Mouse (Mus musculus) lung, embryonic 14.5 days (tissue): ENCODE measurements at regions not wholly inside any gene's neighbourhood (a gene's known extent, or its start where the extent isn't known, plus 50 kb on each side); places are given as distances from the start of the nearest gene placed in this dataset. TPM values are rescaled to one million over a fixed set of nuclear protein-coding genes. Genes with fewer than 3 reads are reported as not detected.

ENCODE experiments used
- ATAC-seq: fragments of 200-750 bp; cut with Nextera tagmentation; 2 replicates; pipeline ENCODE4 v1.8.0; 2017; ENCODE audit warnings: mild to moderate bottlenecking, moderate TSS enrichment, moderate library complexity; ENCODE audit not compliant: insufficient read depth
- DNase-seq: peaks from one replicate; pipeline ENCODE4 v3.0.0-alpha.2; 2015
- H3K27ac ChIP-seq: fragments of 300-500 bp; sonication (generic); 2 replicates; pipeline ENCODE4 v1.5.1; 2014; ENCODE audit warnings: low read depth, mild to moderate bottlenecking, moderate library complexity
- H3K27me3 ChIP-seq: fragments of 300-500 bp; sonication (generic); 2 replicates; pipeline ENCODE4 v1.6.1; 2014; ENCODE audit warnings: low read length, control low read depth; ENCODE audit not compliant: insufficient read depth
- H3K36me3 ChIP-seq: fragments of 300-500 bp; sonication (generic); 2 replicates; pipeline ENCODE4 v1.6.1; 2014; ENCODE audit warnings: control low read depth; ENCODE audit not compliant: insufficient read depth
- H3K4me1 ChIP-seq: fragments of 300-500 bp; sonication (generic); 2 replicates; pipeline ENCODE4 v1.6.1; 2014; ENCODE audit warnings: antibody characterized with exemption, control low read depth; ENCODE audit not compliant: insufficient read depth
- H3K4me2 ChIP-seq: fragments of 300-500 bp; sonication (generic); 2 replicates; pipeline ENCODE4 v1.6.1; 2014; ENCODE audit warnings: mild to moderate bottlenecking
- H3K4me3 ChIP-seq: fragments of 300-500 bp; sonication (generic); 2 replicates; pipeline ENCODE4 v1.5.1; 2014; ENCODE audit warnings: low read depth, low read length
- H3K9ac ChIP-seq: fragments of 300-500 bp; sonication (generic); 2 replicates; pipeline ENCODE4 v1.6.1; 2014
- H3K9me3 ChIP-seq: fragments of 300-500 bp; sonication (generic); 2 replicates; pipeline ENCODE4 v1.6.1; 2016; ENCODE audit warnings: low read depth, low read length, control low read depth
- CTCF ChIP-seq: IDR thresholded peaks from 2 replicates; pipeline ENCODE4 v1.5.1; 2016; ENCODE audit warnings: antibody characterized with exemption, low read depth
- WGBS: fragments of 180-500 bp; shearing (Covaris S2); extraction: QIAGEN DNeasy Blood & Tissue Kit; methylation state at CpG from one replicate; pipeline ENCODE4 v1.1.7; 2014; 5-methylcytosine and 5-hydroxymethylcytosine counted together
- microRNA counts: library from miRNA; unstranded; fragments of <30 nt; microRNA quantifications from one replicate; lab custom pipeline; 2016
- microRNA-seq: library from miRNA; unstranded; fragments of <30 nt; microRNA quantifications from one replicate; pipeline ENCODE4, GENCODE M21; 2016; ENCODE audit warnings: borderline number of aligned reads

- Histone ChIP-seq H3K27ac (no peak overlapping the region), H3K4me2 (no peak overlapping the region), H3K4me3 (no peak overlapping the region), H3K36me3 (no peaks in the 10 kb centered on the region), H3K27me3 (no peaks in the 10 kb centered on the region), H3K9ac (no peak overlapping the region), H3K9me3 (no peaks in the 10 kb centered on the region), H3K4me1 (no peaks in the 10 kb centered on the region)
- ATAC-seq (no peak), DNase-seq (peak; percentile 20)
- WGBS: 67% methylated on average over 13 of the region's 13 CpGs
- no peak for TF ChIP-seq CTCF
Measured at GRCm38 (mm10) chr10:60891476-60892170, 60.2 kb upstream of the Unc5b start.

GRCm38 (mm10) chr10:60889792-60890191 lies 58.4 kb upstream of the Unc5b start:
- Histone ChIP-seq H3K9me3 (no peaks in the 10 kb centered on the region), H3K27ac (no peak overlapping the region), H3K36me3 (no peaks in the 10 kb centered on the region), H3K27me3 (no peaks in the 10 kb centered on the region), H3K4me2 (no peak overlapping the region), H3K4me3 (no peak overlapping the region), H3K9ac (no peak overlapping the region), H3K4me1 (no peaks in the 10 kb centered on the region)
- ATAC-seq: no peak
- WGBS: 73% methylated on average over 13 of the region's 13 CpGs
- DNase-seq: no peak
- TF ChIP-seq CTCF: no peak

GRCm38 (mm10) chr10:60888541-60888940 lies 57.2 kb upstream of the Unc5b start:
- Histone ChIP-seq H3K4me1 (no peaks in the 10 kb centered on the region), H3K36me3 (no peaks in the 10 kb centered on the region), H3K9me3 (no peaks in the 10 kb centered on the region), H3K27me3 (no peaks in the 10 kb centered on the region), H3K27ac (no peak overlapping the region), H3K4me2 (no peak overlapping the region), H3K4me3 (no peak overlapping the region), H3K9ac (no peak overlapping the region)
- 30% methylated on average over 7 of the region's 7 CpGs for WGBS
- no peak for TF ChIP-seq CTCF
- DNase-seq: peak; percentile 37
- ATAC-seq: 0 out of 2 replicates have a peak, but pooled peaks have one; percentile 21

- no peaks in the 10 kb centered on the region for H3K9me3 ChIP-seq
- 18% methylated on average over 25 of the region's 25 CpGs for WGBS
- H3K27me3 ChIP-seq: no peaks in the 10 kb centered on the region
- no peak overlapping the region for H3K4me3 ChIP-seq
- H3K4me2 ChIP-seq: peak overlapping the region; percentile 35; the same call in 1 of the 2 replicates
- no peaks in the 10 kb centered on the region for H3K36me3 ChIP-seq
- H3K9ac ChIP-seq: no peak overlapping the region
- peak; percentile 73 for ATAC-seq
- DNase-seq: peak; percentile 44
- H3K27ac ChIP-seq: no peak overlapping the region
- TF ChIP-seq CTCF: no peak
- H3K4me1 ChIP-seq: no peaks in the 10 kb centered on the region
Measured at GRCm38 (mm10) chr10:60885348-60886275, 54.2 kb upstream of the Unc5b start.

- no peak overlapping the region for H3K4me2 ChIP-seq
- H3K9me3 ChIP-seq: no peaks in the 10 kb centered on the region
- H3K36me3 ChIP-seq: no peaks in the 10 kb centered on the region
- ATAC-seq (no peak), DNase-seq (no peak)
- no peak overlapping the region for H3K27ac ChIP-seq
- H3K9ac ChIP-seq: no peak overlapping the region
- no peaks in the 10 kb centered on the region for H3K27me3 ChIP-seq
- no peak overlapping the region for H3K4me3 ChIP-seq
- TF ChIP-seq CTCF: no peak
- 94% methylated on average over 5 of the region's 5 CpGs for WGBS
- H3K4me1 ChIP-seq: no peaks in the 10 kb centered on the region
Measured at GRCm38 (mm10) chr10:60884806-60885205, 53.4 kb upstream of the Unc5b start.

MicroRNA genes in the stretch of these regions (microRNA counts, 519-probe panel; counts per million panel counts)
- microRNA mmu-miR-466j (lab: Ali Mortazavi, UCI): 30.5 counts per million

Small RNAs in the stretch of these regions (microRNA-seq; reads per million reads assigned to microRNA genes)
- gene Mir466j: not detected
- not detected for gene Mir6408
